Mouse (Mus musculus): ENCODE measurements at regions not wholly inside any gene's neighbourhood (a gene's known extent, or its start where the extent isn't known, plus 50 kb on each side); places are given as distances from the start of the nearest gene placed in this dataset.
A peak's percentile ranks its signal among the peaks of the same experiment; 100 is the strongest.

- no peak for DNase-seq (ENCODE audit: extremely low spot score in 1 of 2, low spot score in 1 of 2)
Measured at GRCm38 (mm10) chr11:20459140-20459539, 83.9 kb upstream of the Sertad2 start.

GRCm38 (mm10) chr11:20460501-20460921 is 82.5 kb upstream of the Sertad2 start:
- peak in 1 of 2 experiments; percentile 19 for DNase-seq (ENCODE audit: extremely low spot score in 1 of 2, low spot score in 1 of 2)

- no peak for DNase-seq (ENCODE audit: extremely low spot score in 1 of 2, low spot score in 1 of 2)
Measured at GRCm38 (mm10) chr11:20462076-20462475, 81.0 kb upstream of the Sertad2 start.

- no peak for DNase-seq (ENCODE audit: extremely low spot score in 1 of 2, low spot score in 1 of 2)
Measured at GRCm38 (mm10) chr11:20463173-20463681, 79.8 kb upstream of the Sertad2 start.

- DNase-seq (ENCODE audit: extremely low spot score in 1 of 2, low spot score in 1 of 2): no peak
Measured at GRCm38 (mm10) chr11:20464564-20464963, 78.5 kb upstream of the Sertad2 start.

- no peak for DNase-seq (ENCODE audit: extremely low spot score in 1 of 2, low spot score in 1 of 2)
Measured at GRCm38 (mm10) chr11:20466591-20466990, 76.5 kb upstream of the Sertad2 start.

GRCm38 (mm10) chr11:20468319-20469018 is 74.6 kb upstream of the Sertad2 start:
- DNase-seq (ENCODE audit: extremely low spot score in 1 of 2, low spot score in 1 of 2): no peak

GRCm38 (mm10) chr11:20469368-20469767 is 73.7 kb upstream of the Sertad2 start:
- no peak for DNase-seq (ENCODE audit: extremely low spot score in 1 of 2, low spot score in 1 of 2)

- no peak for DNase-seq (ENCODE audit: extremely low spot score in 1 of 2, low spot score in 1 of 2)
Measured at GRCm38 (mm10) chr11:20470396-20470795, 72.7 kb upstream of the Sertad2 start.

GRCm38 (mm10) chr11:20472336-20472735 is 70.7 kb upstream of the Sertad2 start:
- DNase-seq (ENCODE audit: extremely low spot score in 1 of 2, low spot score in 1 of 2): no peak

GRCm38 (mm10) chr11:20475629-20476028 is 67.4 kb upstream of the Sertad2 start:
- DNase-seq (ENCODE audit: extremely low spot score in 1 of 2, low spot score in 1 of 2): no peak

GRCm38 (mm10) chr11:20476494-20476893 is 66.6 kb upstream of the Sertad2 start:
- no peak for DNase-seq (ENCODE audit: extremely low spot score in 1 of 2, low spot score in 1 of 2)

GRCm38 (mm10) chr11:20477183-20478037 is 65.6 kb upstream of the Sertad2 start:
- DNase-seq (ENCODE audit: extremely low spot score in 1 of 2, low spot score in 1 of 2): peak in 1 of 2 experiments; percentile 14

- no peak for DNase-seq (ENCODE audit: extremely low spot score in 1 of 2, low spot score in 1 of 2)
Measured at GRCm38 (mm10) chr11:20480632-20481031, 62.4 kb upstream of the Sertad2 start.

GRCm38 (mm10) chr11:20485371-20485770 is 57.7 kb upstream of the Sertad2 start:
- no peak for DNase-seq (ENCODE audit: extremely low spot score in 1 of 2, low spot score in 1 of 2)

Measured in layer of hippocampus, postnatal 25 days (tissue).